Mouse (Mus musculus) spleen, postnatal 36 days (tissue): ENCODE data around the gene Csf2rb2.
A peak's percentile ranks its signal among the peaks of the same experiment; 100 is the strongest.
"Not testable (repeated sequence)": the region's sequence is repeated elsewhere in the genome, so short reads cannot be mapped to it uniquely, and the experiment has no call there.

Source experiments
- DNase-seq, 2 experiments: peaks; one replicate each; pipeline ENCODE4 v3.0.0; 2022; ENCODE audit warnings: low spot score in 2 of 2, mixed read lengths in 1 of 2

Gene Csf2rb2

GRCm38 (mm10) chr15:78318338-78319171 lies 13.0 kb upstream of the Csf2rb2 start:
- not testable (repeated sequence) for DNase-seq

GRCm38 (mm10) chr15:78313659-78314058 lies 8.1 kb upstream of the Csf2rb2 start:
- not testable (repeated sequence) for DNase-seq

GRCm38 (mm10) chr15:78312421-78313233 lies 7.1 kb upstream of the Csf2rb2 start:
- not testable (repeated sequence) for DNase-seq

GRCm38 (mm10) chr15:78310971-78311370 lies 5.5 kb upstream of the Csf2rb2 start:
- no peak for DNase-seq

- no peak for DNase-seq
Measured at GRCm38 (mm10) chr15:78309865-78310264, 4.3 kb upstream of the Csf2rb2 start.

GRCm38 (mm10) chr15:78303665-78304233 lies 1.8 kb downstream of the Csf2rb2 start:
- DNase-seq, result no peak

- no peak for DNase-seq
Measured at GRCm38 (mm10) chr15:78302718-78303117, 2.8 kb downstream of the Csf2rb2 start.

GRCm38 (mm10) chr15:78300773-78301172 lies 4.7 kb downstream of the Csf2rb2 start:
- DNase-seq, result no peak

- no peak for DNase-seq
Measured at GRCm38 (mm10) chr15:78299641-78300040, 5.9 kb downstream of the Csf2rb2 start.

- no peak for DNase-seq
Measured at GRCm38 (mm10) chr15:78298558-78298957, 7.0 kb downstream of the Csf2rb2 start.

GRCm38 (mm10) chr15:78293716-78294115 lies 11.8 kb downstream of the Csf2rb2 start:
- DNase-seq, result no peak

- DNase-seq, result not testable (repeated sequence)
Measured at GRCm38 (mm10) chr15:78293228-78293627, 12.3 kb downstream of the Csf2rb2 start.

GRCm38 (mm10) chr15:78289775-78290174 lies 15.7 kb downstream of the Csf2rb2 start:
- DNase-seq, result not testable (repeated sequence)

- DNase-seq, result no peak
Measured at GRCm38 (mm10) chr15:78287941-78288340, 17.6 kb downstream of the Csf2rb2 start.

- no peak for DNase-seq
Measured at GRCm38 (mm10) chr15:78278308-78278707, 27.2 kb downstream of the Csf2rb2 start.

GRCm38 (mm10) chr15:78271208-78271607 lies 34.3 kb downstream of the Csf2rb2 start:
- no peak for DNase-seq

GRCm38 (mm10) chr15:78267865-78268264 lies 37.7 kb downstream of the Csf2rb2 start:
- DNase-seq, result peak in 1 of 2 experiments; percentile 31

GRCm38 (mm10) chr15:78267441-78267840 lies 38.1 kb downstream of the Csf2rb2 start:
- no peak for DNase-seq

- DNase-seq, result no peak
Measured at GRCm38 (mm10) chr15:78263286-78263685, 42.2 kb downstream of the Csf2rb2 start.

GRCm38 (mm10) chr15:78260668-78261333 lies 44.7 kb downstream of the Csf2rb2 start:
- no peak for DNase-seq

- peak; percentile 45 to 56 for DNase-seq
Measured at GRCm38 (mm10) chr15:78258246-78258865, 47.2 kb downstream of the Csf2rb2 start.
